Mouse (Mus musculus) common myeloid progenitor, adult 5-6 weeks (primary cell): ENCODE measurements at regions not wholly inside any gene's neighbourhood (a gene's known extent, or its start where the extent isn't known, plus 50 kb on each side); places are given as distances from the start of the nearest gene placed in this dataset.

Experiments
- ATAC-seq: replicated peaks from 2 replicates; pipeline ENCODE4 v1.8.0; 2016; ENCODE audit warnings: low read depth, mild to moderate bottlenecking, moderate TSS enrichment, inconsistent platforms; ENCODE audit not compliant: poor library complexity, severe bottlenecking

- no peak for ATAC-seq
Measured at GRCm38 (mm10) chr6:82860485-82860884, 79.1 kb downstream of the Sema4f start.

DNA sequence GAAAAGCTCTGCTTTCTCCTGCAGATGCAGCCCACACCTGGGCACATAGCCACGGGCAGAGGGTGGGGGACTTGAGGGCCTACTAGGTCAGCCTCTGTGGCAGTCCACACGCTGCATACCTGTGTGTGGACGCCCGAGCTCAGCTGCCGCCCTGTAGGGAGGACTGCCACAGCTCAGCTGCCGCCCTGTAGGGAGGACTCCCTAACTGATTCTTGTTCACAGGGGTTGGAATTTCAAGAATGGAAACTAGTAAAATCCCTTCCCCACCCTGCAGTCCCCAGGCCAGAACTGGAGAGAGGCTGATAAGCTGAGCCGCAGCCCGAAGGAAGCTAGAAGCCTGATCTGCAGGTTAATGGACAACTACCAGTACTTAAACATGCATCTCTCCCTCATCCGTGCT is 82.0 kb upstream of the Hk2 start:
- no peak for ATAC-seq

- no peak for ATAC-seq
Measured at GRCm38 (mm10) chr6:82855401-82855800, 81.1 kb upstream of the Hk2 start.

DNA sequence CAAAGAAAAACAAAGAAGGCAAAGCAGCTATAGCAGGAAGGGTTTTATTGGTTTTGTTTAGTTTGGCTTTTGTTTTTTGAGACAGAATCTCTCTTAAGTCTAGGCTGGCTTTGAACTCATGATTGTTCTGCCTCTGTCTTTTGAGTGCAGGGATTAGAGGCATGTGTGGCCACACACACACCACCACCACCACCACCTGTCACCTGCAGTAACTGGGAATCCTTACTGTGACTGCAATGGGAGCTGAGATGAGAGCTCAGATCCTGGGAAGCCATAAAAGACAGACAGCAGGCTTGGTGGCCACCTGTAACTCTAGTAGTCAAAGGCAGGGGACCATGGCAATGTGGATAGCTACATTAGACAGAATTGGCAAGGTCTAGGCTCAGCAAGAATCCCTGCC is 80.5 kb upstream of the Hk2 start:
- no peak for ATAC-seq

DNA sequence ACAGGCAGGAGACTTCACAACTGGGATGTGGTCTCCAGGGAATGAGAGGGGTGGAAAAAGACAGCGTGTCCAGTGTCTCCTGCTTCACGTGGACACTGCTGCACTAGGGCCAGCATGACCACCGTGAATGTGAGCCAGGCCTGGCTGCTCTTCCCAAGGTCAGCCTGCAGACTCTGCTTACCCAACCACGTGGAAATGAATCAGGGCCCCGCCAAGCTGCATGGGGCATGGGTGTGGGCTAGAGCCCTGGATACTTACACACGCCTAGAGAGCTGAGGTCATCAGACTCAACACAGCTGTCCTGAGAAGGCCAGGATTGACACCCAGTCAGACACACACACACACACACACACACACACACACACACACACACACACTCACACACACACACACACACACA is 80.1 kb upstream of the Hk2 start:
- ATAC-seq = no peak

DNA sequence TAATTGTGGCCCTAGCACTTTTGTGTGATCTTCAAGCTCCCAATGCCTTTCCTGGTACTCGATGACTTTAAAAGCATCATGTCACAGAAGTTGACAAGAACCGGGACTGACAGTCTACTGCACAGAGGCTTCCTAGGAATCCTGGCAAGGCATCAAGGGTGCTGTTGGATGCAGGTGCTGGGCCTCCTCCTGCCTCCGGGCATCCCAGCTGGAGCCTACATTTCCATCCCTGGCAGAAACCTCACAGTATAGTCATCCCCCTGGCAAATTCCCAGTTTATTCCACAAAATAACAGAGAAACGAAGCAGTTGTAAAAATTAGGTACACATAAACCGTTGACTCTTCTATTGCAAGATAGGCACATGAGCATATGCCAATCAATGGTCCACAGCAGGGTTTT is 78.8 kb upstream of the Hk2 start:
- ATAC-seq = no peak

- ATAC-seq = no peak
Measured at GRCm38 (mm10) chr6:82850556-82850955, 76.3 kb upstream of the Hk2 start.

GRCm38 (mm10) chr6:82847598-82847997 is 73.3 kb upstream of the Hk2 start:
- ATAC-seq = no peak

DNA sequence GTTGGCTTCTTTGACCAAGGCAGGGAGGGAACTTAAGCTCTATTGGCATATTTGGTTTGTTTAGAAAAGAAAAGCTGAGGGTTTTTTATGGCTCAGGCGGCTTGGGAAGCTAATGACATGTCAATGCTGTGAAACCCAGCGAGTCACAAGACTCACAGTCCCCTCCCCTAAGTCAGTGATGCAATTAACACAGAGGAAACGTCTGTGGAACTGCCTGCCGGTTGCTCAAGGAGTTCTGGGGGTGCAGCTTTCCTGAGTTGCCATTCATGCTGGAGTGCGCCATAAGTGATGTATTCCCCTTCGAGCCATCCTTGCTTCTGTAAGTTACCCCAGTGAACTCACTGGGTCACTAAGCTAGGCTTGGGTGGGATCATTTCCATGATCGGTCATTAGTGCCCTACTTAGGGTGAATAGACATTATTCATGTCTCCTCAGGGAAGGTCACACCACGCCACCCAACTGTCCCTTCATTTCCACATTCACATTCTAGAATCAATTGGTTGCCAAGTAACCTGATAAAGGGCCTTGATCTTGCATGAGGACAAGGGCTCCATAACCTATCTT is 72.4 kb upstream of the Hk2 start:
- ATAC-seq = no peak; the same call in 1 of the 2 replicates

GRCm38 (mm10) chr6:82844432-82844831 is 70.2 kb upstream of the Hk2 start:
- ATAC-seq = peak; percentile 80

DNA sequence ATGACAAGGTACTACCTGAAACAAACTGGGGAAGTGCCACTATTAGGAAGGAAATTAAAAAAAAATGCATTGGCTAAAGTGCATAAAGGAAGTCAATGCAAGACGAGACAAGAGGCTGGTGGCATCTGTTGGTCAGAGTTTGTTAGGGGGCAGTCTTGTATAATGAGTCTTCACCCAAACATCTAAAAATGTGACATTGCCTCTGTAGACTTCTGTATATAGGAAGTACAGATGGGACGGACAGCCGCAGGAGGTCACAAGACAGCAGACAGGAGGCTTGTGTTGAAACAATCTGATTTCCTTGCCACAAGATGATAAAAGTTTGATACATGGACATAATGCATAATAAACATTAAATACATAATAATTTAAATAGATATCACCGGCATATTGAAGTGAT is 69.6 kb upstream of the Hk2 start:
- peak; percentile 66 for ATAC-seq

- no peak for ATAC-seq
Measured at GRCm38 (mm10) chr6:82837246-82837645, 63.0 kb upstream of the Hk2 start.

- peak; percentile 82 for ATAC-seq
Measured at GRCm38 (mm10) chr6:82835222-82836064, 61.2 kb upstream of the Hk2 start.

- no peak for ATAC-seq
Measured at GRCm38 (mm10) chr6:82833867-82834266, 59.6 kb upstream of the Hk2 start.

GRCm38 (mm10) chr6:82831211-82831610 is 57.0 kb upstream of the Hk2 start:
- no peak for ATAC-seq

DNA sequence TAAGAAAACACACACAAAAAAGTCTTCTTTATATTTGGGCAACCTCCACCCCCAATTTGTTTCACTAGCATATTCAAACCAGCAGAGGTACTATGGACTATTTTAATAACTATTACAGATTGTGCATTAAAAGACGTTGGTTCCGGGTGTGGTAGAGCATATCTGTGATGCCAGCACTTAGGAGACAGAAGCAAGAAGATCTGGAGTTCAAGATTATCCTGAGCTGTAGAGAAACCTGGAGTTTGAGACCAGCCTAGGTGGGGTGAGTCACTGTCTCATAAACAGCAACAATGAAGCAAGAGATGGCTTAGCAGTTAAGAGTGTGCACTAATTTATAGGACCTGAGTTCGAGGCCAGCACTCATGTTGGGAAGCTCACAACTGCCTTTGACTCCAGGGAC is 50.4 kb upstream of the Hk2 start:
- no peak for ATAC-seq

DNA sequence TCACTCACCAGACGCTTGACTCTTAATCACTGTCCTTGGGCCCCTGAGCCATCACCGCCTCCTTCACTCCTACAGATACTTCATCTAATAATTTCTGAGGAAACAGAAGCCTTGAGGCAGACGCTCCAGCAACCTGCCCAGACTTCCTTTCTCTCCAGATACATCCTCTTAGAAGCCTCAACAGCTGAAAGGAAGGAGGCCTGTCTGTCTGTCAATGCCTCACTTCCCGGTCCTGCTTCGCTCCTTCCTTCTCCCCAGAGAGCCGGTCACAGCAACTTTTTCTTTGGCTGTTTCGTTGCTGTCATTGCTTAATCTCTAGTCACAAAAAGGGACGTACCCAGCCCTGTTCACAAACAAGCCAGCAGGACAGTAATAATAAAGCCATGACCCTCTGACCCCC is 50.0 kb upstream of the Hk2 start:
- ATAC-seq = peak; percentile 79
